Mouse (Mus musculus) spleen, adult 2 months (tissue): ENCODE data around the gene Olfr728. TPM values are rescaled to one million over a fixed set of nuclear protein-coding genes. Genes with fewer than 3 reads are reported as not detected.

ENCODE experiments used
- DNase-seq, 2 experiments: peaks; one replicate each; pipeline versions ENCODE4 v3.0.0 to v3.0.0-alpha.2; 2012 to 2021; ENCODE audit warnings: low spot score in 2 of 2, low read depth in 1 of 2
- H3K27ac ChIP-seq: fragments of 200-500 bp; 2 replicates; pipeline ENCODE4 v1.5.1; 2012; ENCODE audit warnings: low read length, inconsistent platforms; ENCODE audit not compliant: insufficient read depth
- H3K27me3 ChIP-seq: fragments of 200-500 bp; 2 replicates; pipeline ENCODE4 v1.6.1; 2012; ENCODE audit warnings: mild to moderate bottlenecking, moderate library complexity, low read length, inconsistent platforms; ENCODE audit not compliant: control insufficient read depth, insufficient read depth
- H3K36me3 ChIP-seq: fragments of 200-500 bp; 2 replicates; pipeline ENCODE4 v1.6.1; 2012; ENCODE audit warnings: mild to moderate bottlenecking, low read length, inconsistent platforms; ENCODE audit not compliant: control insufficient read depth, insufficient read depth
- H3K4me1 ChIP-seq: fragments of 200-500 bp; 2 replicates; pipeline ENCODE4 v1.6.1; 2011; ENCODE audit warnings: inconsistent platforms; ENCODE audit not compliant: control insufficient read depth, insufficient read depth, insufficient read length
- H3K4me3 ChIP-seq: fragments of 200-500 bp; 2 replicates; pipeline ENCODE4 v1.5.1; 2011; ENCODE audit warnings: mild to moderate bottlenecking, inconsistent platforms; ENCODE audit not compliant: insufficient read depth, insufficient read length; ENCODE audit errors: extremely low read depth
- CTCF ChIP-seq: fragments of 200-500 bp; IDR thresholded peaks from 2 replicates; pipeline ENCODE4 v1.5.1; 2011; ENCODE audit warnings: mild to moderate bottlenecking, inconsistent platforms; ENCODE audit not compliant: insufficient read depth, insufficient read length, insufficient replicate concordance; ENCODE audit errors: extremely low read depth
- POLR2A ChIP-seq: fragments of 200-500 bp; IDR thresholded peaks from 2 replicates; pipeline ENCODE4 v1.6.1; 2011; ENCODE audit warnings: low read depth, low read length, inconsistent platforms
- WGBS: fragments of 180-500 bp; shearing (Covaris S2); methylation state at CpG from one replicate; pipeline ENCODE4 v1.1.7; 2018; 5-methylcytosine and 5-hydroxymethylcytosine counted together
- polyA plus RNA-seq: library from polyadenylated mRNA; depleted of rRNA; stranded (reverse); fragments of >200 nt; gene quantifications from 2 replicates; pipeline ENCODE4 v1.2.3, GENCODE M21; 2012; rRNA removed

The Olfr728 gene
- not detected in 2 replicates for polyA plus RNA-seq

- no peak for TF ChIP-seq CTCF
- no peak for TF ChIP-seq POLR2A
- Histone ChIP-seq H3K36me3 (no peaks in the 10 kb centered on the region), H3K27ac (no peak within 1 kb of the TSS), H3K4me1 (no peaks in the 10 kb centered on the region), H3K4me3 (no peak within 1 kb of the TSS), H3K27me3 (no peaks in the 10 kb centered on the region)
- DNase-seq = no peak
- 88% methylated on average over 5 of the region's 5 CpGs for WGBS
Measured at GRCm38 (mm10) chr14:50142580-50142979, at the start of gene Olfr728. Gene Olfr728, minus strand, starts transcription at chr14:50142680.

- Histone ChIP-seq H3K4me1 (no peaks in the 10 kb centered on the region), H3K36me3 (no peaks in the 10 kb centered on the region), H3K4me3 (no peak within 1 kb of the TSS), H3K27me3 (no peaks in the 10 kb centered on the region), H3K27ac (no peak within 1 kb of the TSS)
- WGBS = 74% methylated on average over 1 of the region's 1 CpGs
- no peak for DNase-seq
- no peak for TF ChIP-seq CTCF
- TF ChIP-seq POLR2A = no peak
Measured at GRCm38 (mm10) chr14:50188098-50188497, 45.6 kb upstream of the Olfr728 start, which contains the start of gene Olfr730. Gene Olfr730, minus strand, starts transcription at chr14:50188198.

- no peaks in the 10 kb centered on the region for H3K36me3 ChIP-seq
- no peaks in the 10 kb centered on the region for H3K4me1 ChIP-seq
- no peaks in the 10 kb centered on the region for H3K27me3 ChIP-seq
- H3K27ac ChIP-seq = no peak within 1 kb of the TSS
- no peak within 1 kb of the TSS for H3K4me3 ChIP-seq
- TF ChIP-seq CTCF (no peak), POLR2A (no peak)
- no peak for DNase-seq
Measured at GRCm38 (mm10) chr14:50152810-50153209, 10.3 kb upstream of the Olfr728 start, which contains the start of gene Olfr729. Gene Olfr729, minus strand, starts transcription at chr14:50152910.

GRCm38 (mm10) chr14:50122886-50123285, 19.6 kb downstream of the Olfr728 start, which contains the start of gene Olfr727:
Gene Olfr727, plus strand, starts transcription at chr14:50123186.
- no peaks in the 10 kb centered on the region for H3K36me3 ChIP-seq
- H3K4me1 ChIP-seq = no peaks in the 10 kb centered on the region
- no peak within 1 kb of the TSS for H3K4me3 ChIP-seq
- 83% methylated on average over 1 of the region's 1 CpGs for WGBS
- no peak for DNase-seq
- TF ChIP-seq CTCF (no peak), POLR2A (no peak)
- no peak within 1 kb of the TSS for H3K27ac ChIP-seq
- H3K27me3 ChIP-seq = no peaks in the 10 kb centered on the region

GRCm38 (mm10) chr14:50090853-50091252, 51.6 kb downstream of the Olfr728 start, which contains the start of gene Olfr726:
Gene Olfr726, minus strand, starts transcription at chr14:50090953.
- no peak for DNase-seq
- 71% methylated on average over 1 of the region's 1 CpGs for WGBS
- no peaks in the 10 kb centered on the region for H3K36me3 ChIP-seq
- H3K27me3 ChIP-seq = no peaks in the 10 kb centered on the region
- H3K4me1 ChIP-seq = no peaks in the 10 kb centered on the region
- H3K27ac ChIP-seq = no peak within 1 kb of the TSS
- H3K4me3 ChIP-seq = no peak within 1 kb of the TSS
- no peak for TF ChIP-seq POLR2A
- no peak for TF ChIP-seq CTCF

Other genes starting within 250 kb of the Olfr728 start
- gene Olfr722, start 240.7 kb downstream of the Olfr728 start, polyA plus RNA-seq = not detected in 2 replicates
- gene Olfr723, start 210.9 kb downstream of the Olfr728 start, polyA plus RNA-seq = not detected in 2 replicates
- gene Olfr724, start 179.4 kb downstream of the Olfr728 start, polyA plus RNA-seq = not detected in 2 replicates
- not detected in 2 replicates for gene Olfr725, start 102.3 kb downstream of the Olfr728 start, polyA plus RNA-seq
- gene Olfr726, start 51.7 kb downstream of the Olfr728 start, polyA plus RNA-seq = not detected in 2 replicates
- not detected in 2 replicates for gene Olfr727, start 19.5 kb downstream of the Olfr728 start, polyA plus RNA-seq
- not detected in 2 replicates for gene Olfr729, start 10.2 kb upstream of the Olfr728 start, polyA plus RNA-seq
- not detected in 2 replicates for gene Olfr730, start 45.5 kb upstream of the Olfr728 start, polyA plus RNA-seq
- gene Olfr731, start 99.2 kb upstream of the Olfr728 start, polyA plus RNA-seq = not detected in 2 replicates
- gene Olfr732, start 141.5 kb upstream of the Olfr728 start, polyA plus RNA-seq = not detected in 2 replicates
- not detected in 2 replicates for gene Olfr733, start 158.8 kb upstream of the Olfr728 start, polyA plus RNA-seq
- not detected in 2 replicates for gene Olfr734, start 184.1 kb upstream of the Olfr728 start, polyA plus RNA-seq
- gene Olfr735, start 206.2 kb upstream of the Olfr728 start, polyA plus RNA-seq = not detected in 2 replicates
- gene Tlr11, start 215.2 kb upstream of the Olfr728 start, polyA plus RNA-seq = 2.9 and 3.2 TPM in 2 replicates
- not detected in 2 replicates for gene Olfr736, start 238.5 kb upstream of the Olfr728 start, polyA plus RNA-seq